Mouse (Mus musculus) forebrain, postnatal 0 days (tissue): Measurements from ENCODE around the gene Fam122a. TPM values are rescaled to one million over a fixed set of nuclear protein-coding genes. Genes with fewer than 3 reads are reported as not detected.

ENCODE experiments used
- ATAC-seq: fragments of 200-750 bp; cut with Nextera tagmentation; 2 replicates; pipeline ENCODE4 v1.8.0; 2017; ENCODE audit warnings: mild to moderate bottlenecking, moderate library complexity
- DNase-seq: peaks from one replicate; pipeline ENCODE4 v3.0.0-alpha.2; 2015
- H3K27ac ChIP-seq: fragments of 300-500 bp; sonication (generic); 2 replicates; pipeline ENCODE4 v1.5.1; 2014; ENCODE audit warnings: low read depth, mild to moderate bottlenecking, antibody characterized with exemption, low read length, moderate library complexity, mixed read lengths
- H3K27me3 ChIP-seq: fragments of 300-500 bp; sonication (generic); 2 replicates; pipeline ENCODE4 v1.6.1; 2014; ENCODE audit warnings: mild to moderate bottlenecking, low read length, mixed read lengths; ENCODE audit not compliant: insufficient read depth
- H3K36me3 ChIP-seq: fragments of 300-500 bp; sonication (generic); 2 replicates; pipeline ENCODE4 v1.6.1; 2014; ENCODE audit warnings: mild to moderate bottlenecking, moderate library complexity; ENCODE audit not compliant: insufficient read depth
- H3K4me1 ChIP-seq: fragments of 300-500 bp; sonication (generic); 2 replicates; pipeline ENCODE4 v1.6.1; 2014; ENCODE audit warnings: antibody characterized with exemption; ENCODE audit not compliant: insufficient read depth
- H3K4me2 ChIP-seq: fragments of 300-500 bp; sonication (generic); 2 replicates; pipeline ENCODE4 v1.6.1; 2014; ENCODE audit warnings: low read depth, mild to moderate bottlenecking, moderate library complexity
- H3K4me3 ChIP-seq: fragments of 300-500 bp; sonication (generic); 2 replicates; pipeline ENCODE4 v1.5.1; 2014; ENCODE audit warnings: low read depth, low read length, mixed read lengths
- H3K9ac ChIP-seq: fragments of 300-500 bp; sonication (generic); 2 replicates; pipeline ENCODE4 v1.6.1; 2014; ENCODE audit warnings: mild to moderate bottlenecking
- H3K9me3 ChIP-seq: fragments of 300-500 bp; sonication (generic); 2 replicates; pipeline ENCODE4 v1.6.1; 2016; ENCODE audit warnings: low read length
- CTCF ChIP-seq: sonication (generic); IDR thresholded peaks from 2 replicates; pipeline ENCODE4 v1.5.1; 2016; ENCODE audit warnings: antibody characterized with exemption, control low read depth, low read depth
- WGBS: fragments of 180-500 bp; shearing (Covaris S2); extraction: QIAGEN DNeasy Blood & Tissue Kit; methylation state at CpG from one replicate; pipeline ENCODE4 v1.1.7; 2014; 5-methylcytosine and 5-hydroxymethylcytosine counted together
- polyA plus RNA-seq: library from polyadenylated mRNA; unstranded; fragments of >200 nt; fragmentation: Nextera tagmentation; extraction: Ambion mirVana; gene quantifications from 2 replicates; pipeline ENCODE4 v1.2.1, GENCODE M21; 2015
- total RNA-seq: library from RNA; depleted of rRNA; stranded (reverse); fragments of >200 nt; gene quantifications from 2 replicates; pipeline ENCODE4 v1.2.3, GENCODE M21; 2014

Gene Fam122a
- total and polyA plus RNA-seq, 2 experiments from 2014 or later: 26.0 to 56.4 TPM

GRCm38 (mm10) chr19:24490275-24490674 lies 13.1 kb upstream of the Fam122a start:
- Histone ChIP-seq H3K4me1 (no peaks in the 10 kb centered on the region), H3K4me3 (no peak overlapping the region), H3K27ac (no peak overlapping the region), H3K4me2 (no peak overlapping the region), H3K36me3 (no peaks in the 10 kb centered on the region), H3K27me3 (no peaks in the 10 kb centered on the region), H3K9me3 (no peaks in the 10 kb centered on the region), H3K9ac (no peak overlapping the region)
- ATAC-seq (no peak), DNase-seq (no peak)
- WGBS: 79% methylated on average over 5 of the region's 5 CpGs
- no peak for TF ChIP-seq CTCF

- Histone ChIP-seq H3K27ac (no peak overlapping the region), H3K9me3 (no peaks in the 10 kb centered on the region), H3K9ac (no peak overlapping the region), H3K4me3 (no peak overlapping the region), H3K4me1 (no peaks in the 10 kb centered on the region), H3K27me3 (no peaks in the 10 kb centered on the region), H3K36me3 (no peaks in the 10 kb centered on the region), H3K4me2 (no peak overlapping the region)
- ATAC-seq: no peak
- no peak for TF ChIP-seq CTCF
- no peak for DNase-seq
- WGBS: 78% methylated on average over 8 of the region's 8 CpGs
Observed at GRCm38 (mm10) chr19:24486433-24487296, 9.5 kb upstream of the Fam122a start.

GRCm38 (mm10) chr19:24484612-24485194 lies 7.5 kb upstream of the Fam122a start:
- Histone ChIP-seq H3K4me1 (no peaks in the 10 kb centered on the region), H3K27ac (no peak overlapping the region), H3K27me3 (no peaks in the 10 kb centered on the region), H3K36me3 (no peaks in the 10 kb centered on the region), H3K9me3 (no peaks in the 10 kb centered on the region), H3K4me3 (no peak overlapping the region), H3K9ac (no peak overlapping the region), H3K4me2 (no peak overlapping the region)
- DNase-seq: no peak
- WGBS: 24% methylated on average over 3 of the region's 4 CpGs
- no peak for TF ChIP-seq CTCF
- ATAC-seq: no peak

- 65% methylated on average over 2 of the region's 2 CpGs for WGBS
- no peak overlapping the region for H3K27ac ChIP-seq
- H3K4me1 ChIP-seq: no peaks in the 10 kb centered on the region
- no peak for TF ChIP-seq CTCF
- H3K9ac ChIP-seq: no peak overlapping the region
- no peaks in the 10 kb centered on the region for H3K36me3 ChIP-seq
- no peaks in the 10 kb centered on the region for H3K27me3 ChIP-seq
- ATAC-seq (no peak), DNase-seq (no peak)
- H3K4me3 ChIP-seq: no peak overlapping the region
- H3K9me3 ChIP-seq: no peaks in the 10 kb centered on the region
- H3K4me2 ChIP-seq: no peak overlapping the region
Observed at GRCm38 (mm10) chr19:24480916-24481315, 3.8 kb upstream of the Fam122a start.

- H3K9ac ChIP-seq: peak overlapping the region; percentile 73
- peak overlapping the region; percentile 74 for H3K4me3 ChIP-seq
- peak overlapping the region; percentile 80 for H3K27ac ChIP-seq
- no peak for DNase-seq
- peak overlapping the region; percentile 89 for H3K4me2 ChIP-seq
- ATAC-seq: no peak
- no peaks in the 10 kb centered on the region for H3K36me3 ChIP-seq
- no peaks in the 10 kb centered on the region for H3K9me3 ChIP-seq
- no peaks in the 10 kb centered on the region for H3K27me3 ChIP-seq
- peaks cover 3% of the 10 kb centered on the region; the same call in 1 of the 2 replicates for H3K4me1 ChIP-seq
- under 1% methylated on average over 11 of the region's 11 CpGs for WGBS
- TF ChIP-seq CTCF: no peak
Observed at GRCm38 (mm10) chr19:24476461-24476860, 695 bp downstream of the Fam122a start.

GRCm38 (mm10) chr19:24475281-24475680 lies 1.9 kb downstream of the Fam122a start:
- H3K36me3 ChIP-seq: no peaks in the 10 kb centered on the region
- no peaks in the 10 kb centered on the region for H3K27me3 ChIP-seq
- DNase-seq: no peak
- no peak overlapping the region for H3K9ac ChIP-seq
- H3K4me1 ChIP-seq: peaks cover 3% of the 10 kb centered on the region; the same call in 1 of the 2 replicates
- H3K27ac ChIP-seq: no peak overlapping the region
- H3K4me3 ChIP-seq: no peak overlapping the region
- H3K4me2 ChIP-seq: peak overlapping the region; percentile 15; the same call in 1 of the 2 replicates
- TF ChIP-seq CTCF: no peak
- no peaks in the 10 kb centered on the region for H3K9me3 ChIP-seq
- ATAC-seq: no peak
- WGBS: 65% methylated on average over 6 of the region's 6 CpGs

GRCm38 (mm10) chr19:24472512-24472911 lies 4.6 kb downstream of the Fam122a start:
- no peak overlapping the region for H3K4me2 ChIP-seq
- H3K4me3 ChIP-seq: no peak overlapping the region
- ATAC-seq: no peak
- H3K9ac ChIP-seq: no peak overlapping the region
- TF ChIP-seq CTCF: no peak
- no peaks in the 10 kb centered on the region for H3K36me3 ChIP-seq
- no peaks in the 10 kb centered on the region for H3K27me3 ChIP-seq
- no peak for DNase-seq
- H3K27ac ChIP-seq: no peak overlapping the region
- no peaks in the 10 kb centered on the region for H3K9me3 ChIP-seq
- H3K4me1 ChIP-seq: peaks cover 3% of the 10 kb centered on the region; the same call in 1 of the 2 replicates
- WGBS: 89% methylated on average over 5 of the region's 5 CpGs
